Mouse (Mus musculus): ENCODE measurements at regions not wholly inside any gene's neighbourhood (a gene's known extent, or its start where the extent isn't known, plus 50 kb on each side); places are given as distances from the start of the nearest gene placed in this dataset.

- TF ChIP-seq CTCF (IDR thresholded peaks at IDR 0.05; ENCODE audit: low read depth) (no peak), EP300 (optimal IDR thresholded peaks at IDR 0.05) (no peak)
Measured at GRCm38 (mm10) chr13:72096585-72096984, 133.1 kb upstream of the Irx1 start.

All from stomach, postnatal 0 days (tissue).